In the genomic region with DNA sequence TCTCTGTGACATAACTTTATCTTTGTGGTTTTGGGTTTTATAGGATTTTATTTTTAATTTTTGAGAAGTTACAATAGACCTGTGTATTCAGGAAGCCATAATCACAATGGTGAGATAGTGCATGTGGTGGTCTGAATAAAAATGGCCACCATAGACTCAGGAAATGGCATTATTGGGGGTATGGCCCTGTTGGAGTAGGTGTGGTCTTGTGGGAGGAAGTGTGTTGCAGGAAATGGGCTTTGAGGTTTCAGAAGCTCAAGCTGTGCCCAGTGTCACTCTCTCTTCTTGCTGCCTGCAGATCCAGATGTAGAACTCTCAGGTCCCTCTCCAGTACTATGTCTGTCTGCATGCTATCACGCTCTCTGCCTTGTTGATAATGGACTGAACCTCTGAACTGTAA, we compare ENCODE assay signal across 33 mouse cellular contexts. TPM values are rescaled to one million over a fixed set of nuclear protein-coding genes. Genes with fewer than 3 reads are reported as not detected.
A peak's percentile ranks its signal among the peaks of the same experiment; 100 is the strongest.
DNase-seq lines count a peak whose midpoint lies in the region; ATAC-seq and TF ChIP-seq lines count a peak whose summit lies in the region.
"Had no signal": no experiment of that assay in that cellular context is flagged by ENCODE, and none has a peak within 500 bp of the region (broad histone marks: within the 10 kb centered on the region; RNA-seq: fewer than 3 reads in every experiment).

No protein-coding gene starts in this region.

- no peak for TF ChIP-seq CTCF in intestine, postnatal 0 days (IDR thresholded peaks at IDR 0.05; ENCODE audit: low read depth)
- no peak for TF ChIP-seq CTCF in small intestine, adult 2 months (IDR thresholded peaks at IDR 0.05; ENCODE audit: extremely low read depth, insufficient read length, insufficient replicate concordance, low read depth, low read length)

- no peak for TF ChIP-seq POLR2A in small intestine, adult 2 months (IDR thresholded peaks at IDR 0.05; ENCODE audit: low read depth, low read length)

- no peak overlapping the region for H3K4me3 ChIP-seq in intestine, postnatal 0 days (ENCODE audit: low read depth, low read length)
- H3K4me3 ChIP-seq in intestine, embryonic 15.5 days (replicated peaks) = no peak overlapping the region
- H3K4me3 ChIP-seq in small intestine, adult 2 months (ENCODE audit: low read depth, low read length) = no peak overlapping the region
- H3K4me3 ChIP-seq in hindbrain, embryonic 10.5 days = no peak overlapping the region
- H3K4me3 ChIP-seq: forebrain, embryonic 10.5 days; forebrain, embryonic 13.5 days; hindbrain, embryonic 13.5 days had no signal

- WGBS in intestine, postnatal 0 days = 78% methylated on average over 1 of the region's 1 CpGs
- 88% methylated on average over 1 of the region's 1 CpGs for WGBS in intestine, embryonic 15.5 days
- WGBS in small intestine, adult 2 months = 74% methylated on average over 1 of the region's 1 CpGs
- 89% methylated on average over 1 of the region's 1 CpGs for WGBS in hindbrain, embryonic 10.5 days

- H3K4me1 ChIP-seq in intestine, postnatal 0 days (replicated peaks; ENCODE audit: control insufficient read depth, insufficient read depth, low read length) = peaks cover 3% of the 10 kb centered on the region; the same call in 1 of the 2 replicates
- 0 out of 2 replicates have a peak, but pooled peaks cover 3% of the 10 kb centered on the region for H3K4me1 ChIP-seq in intestine, embryonic 15.5 days (replicated peaks)
- H3K4me1 ChIP-seq in small intestine, adult 2 months (ENCODE audit: control insufficient read depth, insufficient read depth, insufficient read length, low read length) = peaks cover 15% of the 10 kb centered on the region
- peaks cover 7% of the 10 kb centered on the region; the same call in 1 of the 2 replicates for H3K4me1 ChIP-seq in hindbrain, embryonic 10.5 days (replicated peaks)
- H3K4me1 ChIP-seq: forebrain, embryonic 10.5 days; forebrain, embryonic 13.5 days; hindbrain, embryonic 13.5 days had no signal

- no peaks in the 10 kb centered on the region for H3K36me3 ChIP-seq in intestine, postnatal 0 days (ENCODE audit: control insufficient read depth, insufficient read depth)
- H3K36me3 ChIP-seq in intestine, embryonic 15.5 days = no peaks in the 10 kb centered on the region
- no peaks in the 10 kb centered on the region for H3K36me3 ChIP-seq in small intestine, adult 2 months (ENCODE audit: control insufficient read depth, insufficient read depth, low read length)
- H3K36me3 ChIP-seq in hindbrain, embryonic 10.5 days = no peaks in the 10 kb centered on the region
- H3K36me3 ChIP-seq: forebrain, embryonic 10.5 days; hindbrain, embryonic 13.5 days had no signal

- no peaks in the 10 kb centered on the region for H3K9me3 ChIP-seq in intestine, postnatal 0 days (ENCODE audit: control insufficient read depth)
- H3K9me3 ChIP-seq in intestine, embryonic 15.5 days = no peaks in the 10 kb centered on the region
- no peaks in the 10 kb centered on the region for H3K9me3 ChIP-seq in hindbrain, embryonic 10.5 days
- H3K9me3 ChIP-seq: forebrain, embryonic 10.5 days; forebrain, embryonic 13.5 days; hindbrain, embryonic 13.5 days had no signal

- no peak overlapping the region for H3K4me2 ChIP-seq in intestine, postnatal 0 days (replicated peaks; ENCODE audit: low read depth)
- H3K4me2 ChIP-seq in intestine, embryonic 15.5 days (replicated peaks) = no peak overlapping the region
- H3K4me2 ChIP-seq: forebrain, embryonic 13.5 days; heart, embryonic 11.5 days; hindbrain, embryonic 13.5 days had no signal

- no peak overlapping the region for H3K9ac ChIP-seq in intestine, postnatal 0 days (ENCODE audit: low read depth, low read length)
- H3K9ac ChIP-seq in intestine, embryonic 15.5 days = no peak overlapping the region
- H3K9ac ChIP-seq: forebrain, embryonic 13.5 days; hindbrain, embryonic 13.5 days had no signal

- ATAC-seq in intestine, postnatal 0 days = no peak
- ATAC-seq in intestine, embryonic 15.5 days = no peak
- peak; percentile 76 for ATAC-seq in common myeloid progenitor, adult 5-6 weeks (replicated peaks; ENCODE audit: low read depth, poor library complexity, severe bottlenecking)
- ATAC-seq: activated CD4-positive, CD25-positive, alpha-beta regulatory T cell, adult 4 months; CD4-positive, CD25-positive, alpha-beta regulatory T cell, adult 4 months; forebrain, embryonic 13.5 days; forebrain, embryonic 16.5 days; hindbrain, embryonic 16.5 days had no signal

- H3K27ac ChIP-seq in intestine, postnatal 0 days (ENCODE audit: low read depth, low read length) = 0 out of 2 replicates have a peak overlapping the region, but pooled peaks have one; percentile 28
- no peak overlapping the region for H3K27ac ChIP-seq in intestine, embryonic 15.5 days
- H3K27ac ChIP-seq in small intestine, adult 2 months (ENCODE audit: insufficient read depth, low read depth, low read length) = peak overlapping the region; percentile 76
- H3K27ac ChIP-seq in hindbrain, embryonic 10.5 days = no peak overlapping the region
- H3K27ac ChIP-seq: forebrain, embryonic 10.5 days; forebrain, embryonic 13.5 days; hindbrain, embryonic 13.5 days had no signal

- no peaks in the 10 kb centered on the region for H3K27me3 ChIP-seq in intestine, postnatal 0 days (replicated peaks; ENCODE audit: control insufficient read depth, insufficient read depth, low read length)
- no peaks in the 10 kb centered on the region for H3K27me3 ChIP-seq in intestine, embryonic 15.5 days (replicated peaks)
- H3K27me3 ChIP-seq in small intestine, adult 2 months (ENCODE audit: control insufficient read depth, insufficient read depth, low read length) = no peaks in the 10 kb centered on the region
- H3K27me3 ChIP-seq in hindbrain, embryonic 10.5 days (ENCODE audit: insufficient read depth, poor library complexity, severe bottlenecking) = 0 out of 2 replicates have a peak, but pooled peaks cover 3% of the 10 kb centered on the region

- peak; percentile 83 for DNase-seq in 416B (ENCODE audit: low read depth)
- no peak for DNase-seq in neural tube, embryonic 10.5 days (ENCODE audit: extremely low spot score, low spot score)
- DNase-seq in ovary, postnatal 10 days (ENCODE audit: low spot score) = no peak
- no peak for DNase-seq in hindbrain, embryonic 10.5 days (ENCODE audit: low spot score)
- DNase-seq: cerebellum, adult 18-20 months; cerebellum, adult 9-11 months; cerebellum, postnatal 36 days; gastrocnemius, postnatal 10 days; gastrocnemius, postnatal 36 days; heart, adult 11 months had no signal

RNA-seq across cellular contexts. Expression of a gene that starts 10.7 kb away (rescaled TPM):
- 1.2 and 2.2 TPM in 2 replicates for polyA plus RNA-seq in intestine, postnatal 0 days (2015; fragmentation: Nextera tagmentation; extraction: Ambion mirVana)
- polyA plus RNA-seq in intestine, embryonic 15.5 days (2015; fragmentation: Nextera tagmentation; extraction: Ambion mirVana) = 4.6 and 5.8 TPM in 2 replicates
- 4.1 TPM in 1 of 2 replicates, not detected in the other for total RNA-seq in common myeloid progenitor, adult 5-6 weeks (2017)
- 0.28 and 0.39 TPM in 2 replicates for polyA plus RNA-seq in small intestine, adult 2 months (2012; rRNA removed)
- polyA plus RNA-seq in hindbrain, embryonic 10.5 days (2016; fragmentation: Nextera tagmentation; extraction: Ambion mirVana) = 0.49 and 1.7 TPM in 2 replicates
- total RNA-seq: gastrocnemius, adult 18-20 months had no signal
- polyA plus RNA-seq: activated CD4-positive, CD25-positive, alpha-beta regulatory T cell, adult 4 months; C2C12; CD4-positive, CD25-positive, alpha-beta regulatory T cell, adult 4 months had no signal

RNA-seq across cellular contexts. Expression of a gene that starts 13.2 kb away (rescaled TPM):
- 0.40 and 0.51 TPM in 2 replicates for polyA plus RNA-seq in intestine, postnatal 0 days (2015; fragmentation: Nextera tagmentation; extraction: Ambion mirVana)
- not detected in 2 replicates for polyA plus RNA-seq in intestine, embryonic 15.5 days (2015; fragmentation: Nextera tagmentation; extraction: Ambion mirVana)
- not detected in 2 replicates for total RNA-seq in common myeloid progenitor, adult 5-6 weeks (2017)
- polyA plus RNA-seq in small intestine, adult 2 months (2012; rRNA removed) = not detected in 2 replicates
- polyA plus RNA-seq in hindbrain, embryonic 10.5 days (2016; fragmentation: Nextera tagmentation; extraction: Ambion mirVana) = not detected in 2 replicates
- total RNA-seq: adrenal gland, postnatal 10 days; adrenal gland, postnatal 36 days; gastrocnemius, adult 18-20 months; gastrocnemius, postnatal 10 days; gastrocnemius, postnatal 36 days; heart, adult 8-10 months; heart, postnatal 25 days; hematopoietic stem cell, adult 5-6 weeks had no signal
- polyA plus RNA-seq: activated CD4-positive, CD25-positive, alpha-beta regulatory T cell, adult 4 months; C2C12; CD4-positive, CD25-positive, alpha-beta regulatory T cell, adult 4 months; embryonic facial prominence, embryonic 11.5 days; embryonic facial prominence, embryonic 14.5 days; forebrain, embryonic 10.5 days; forebrain, embryonic 13.5 days; forebrain, embryonic 16.5 days; heart, embryonic 11.5 days; heart, embryonic 14.5 days; heart, postnatal 0 days; hindbrain, embryonic 13.5 days; hindbrain, embryonic 16.5 days had no signal

RNA-seq across cellular contexts. Expression of a gene that starts 19.6 kb away (rescaled TPM):
- 41.2 and 46.2 TPM in 2 replicates for polyA plus RNA-seq in intestine, postnatal 0 days (2015; fragmentation: Nextera tagmentation; extraction: Ambion mirVana)
- 28.0 and 33.2 TPM in 2 replicates for polyA plus RNA-seq in intestine, embryonic 15.5 days (2015; fragmentation: Nextera tagmentation; extraction: Ambion mirVana)
- total RNA-seq in common myeloid progenitor, adult 5-6 weeks (2017) = 19.8 and 29.1 TPM in 2 replicates
- polyA plus RNA-seq in small intestine, adult 2 months (2012; rRNA removed) = 48.6 and 62.7 TPM in 2 replicates
- polyA plus RNA-seq in hindbrain, embryonic 10.5 days (2016; fragmentation: Nextera tagmentation; extraction: Ambion mirVana) = 17.0 and 31.3 TPM in 2 replicates

RNA-seq across cellular contexts. Expression of a gene that starts 20.0 kb away (rescaled TPM):
- 38.5 and 40.2 TPM in 2 replicates for polyA plus RNA-seq in intestine, postnatal 0 days (2015; fragmentation: Nextera tagmentation; extraction: Ambion mirVana)
- 57.5 and 65.2 TPM in 2 replicates for polyA plus RNA-seq in intestine, embryonic 15.5 days (2015; fragmentation: Nextera tagmentation; extraction: Ambion mirVana)
- total RNA-seq in common myeloid progenitor, adult 5-6 weeks (2017) = 16.6 and 21.4 TPM in 2 replicates
- 32.0 and 34.0 TPM in 2 replicates for polyA plus RNA-seq in small intestine, adult 2 months (2012; rRNA removed)
- 88.3 and 109 TPM in 2 replicates for polyA plus RNA-seq in hindbrain, embryonic 10.5 days (2016; fragmentation: Nextera tagmentation; extraction: Ambion mirVana)

RNA-seq across cellular contexts. Expression of a gene that starts 21.0 kb away (rescaled TPM):
- polyA plus RNA-seq in intestine, postnatal 0 days (2015; fragmentation: Nextera tagmentation; extraction: Ambion mirVana) = 48.5 and 49.3 TPM in 2 replicates
- 5.4 and 8.3 TPM in 2 replicates for polyA plus RNA-seq in intestine, embryonic 15.5 days (2015; fragmentation: Nextera tagmentation; extraction: Ambion mirVana)
- 0.19 and 2.7 TPM in 2 replicates for total RNA-seq in common myeloid progenitor, adult 5-6 weeks (2017)
- polyA plus RNA-seq in small intestine, adult 2 months (2012; rRNA removed) = 2.1 and 2.2 TPM in 2 replicates
- 5.8 and 6.0 TPM in 2 replicates for polyA plus RNA-seq in hindbrain, embryonic 10.5 days (2016; fragmentation: Nextera tagmentation; extraction: Ambion mirVana)

Comparison
In these comparisons a context has a peak if more than half of its experiments do, and no peak if none do; other contexts are left out.
1. H3K27ac ChIP-seq: peak in intestine, postnatal 0 days (single experiment) and small intestine, adult 2 months (single experiment); none in intestine, embryonic 15.5 days (single experiment) and hindbrain, embryonic 10.5 days (single experiment).